Mouse (Mus musculus) bone marrow macrophage, adult 2 months (primary cell): ENCODE results near the gene Ngfr.

Experiments used
- CTCF ChIP-seq: IDR thresholded peaks from 2 replicates; pipeline ENCODE4 v1.5.1; 2012; ENCODE audit warnings: low read depth, mild to moderate bottlenecking, low read length, moderate library complexity
- POLR2A ChIP-seq: IDR thresholded peaks from 2 replicates; pipeline ENCODE4 v1.6.1; 2012; ENCODE audit warnings: mild to moderate bottlenecking, low read depth, low read length, borderline replicate concordance

DNA sequence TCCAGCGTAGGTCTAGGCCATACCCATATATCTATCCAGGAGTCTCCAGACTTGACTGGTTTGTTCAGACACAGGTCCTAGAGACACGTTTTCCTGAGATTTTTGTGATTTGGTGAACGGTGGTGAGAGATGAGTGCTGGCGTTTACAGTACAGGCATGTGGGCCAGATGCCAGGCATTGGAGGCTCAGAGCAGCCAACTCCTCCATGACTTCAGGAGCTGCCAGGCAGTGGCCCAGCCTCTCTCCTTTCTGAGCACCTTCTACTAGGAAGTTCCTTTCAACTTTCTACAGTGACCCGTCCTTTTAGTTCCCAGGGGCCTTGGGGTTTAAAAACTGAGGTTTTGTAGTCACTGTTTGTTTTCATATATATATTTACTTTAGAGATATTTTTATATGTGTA is 6.0 kb upstream of the Ngfr start:
- TF ChIP-seq POLR2A (no peak), CTCF (no peak)
